Mouse (Mus musculus) erythroblast, embryonic 14.5 days (primary cell): Measurements from ENCODE around the gene Vmn2r61. TPM values are rescaled to one million over a fixed set of nuclear protein-coding genes. Genes with fewer than 3 reads are reported as not detected.

Experiments used
- H3K27me3 ChIP-seq: 2 replicates; pipeline ENCODE4 v1.6.1; 2012; ENCODE audit warnings: inconsistent platforms; ENCODE audit not compliant: control insufficient read depth
- H3K36me3 ChIP-seq: 2 replicates; pipeline ENCODE4 v1.6.1; 2012; ENCODE audit warnings: mild to moderate bottlenecking, inconsistent platforms; ENCODE audit not compliant: control insufficient read depth
- H3K4me1 ChIP-seq: 2 replicates; pipeline ENCODE4 v1.6.1; 2012; ENCODE audit warnings: inconsistent platforms; ENCODE audit not compliant: control insufficient read depth
- H3K4me3 ChIP-seq: replicated peaks from 2 replicates; pipeline ENCODE3; 2012; ENCODE audit warnings: moderate library complexity, mild to moderate bottlenecking, inconsistent platforms
- H3K9me3 ChIP-seq: 2 replicates; pipeline ENCODE4 v1.6.1; 2012; ENCODE audit warnings: low read length, inconsistent platforms, mixed read lengths; ENCODE audit not compliant: control insufficient read depth
- GATA1 ChIP-seq: IDR thresholded peaks from 2 replicates; pipeline ENCODE4 v1.6.1; 2012; ENCODE audit warnings: low read length, inconsistent platforms, mixed read lengths
- TAL1 ChIP-seq: IDR thresholded peaks from 3 replicates; pipeline ENCODE4 v1.6.1; 2012; ENCODE audit warnings: low read length, inconsistent platforms, mixed read lengths
- polyA plus RNA-seq: library from polyadenylated mRNA; stranded (reverse); fragments of >175 nt; gene quantifications from 2 replicates; pipeline ENCODE4 v1.2.3, GENCODE M21; 2012

Gene Vmn2r61
- polyA plus RNA-seq: not detected in 2 replicates

- H3K4me1 ChIP-seq: no peaks in the 10 kb centered on the region
- H3K36me3 ChIP-seq: no peaks in the 10 kb centered on the region
- H3K9me3 ChIP-seq: peaks cover 12% of the 10 kb centered on the region
- TF ChIP-seq GATA1: no peak
- TF ChIP-seq TAL1: no peak
- no peak within 1 kb of the TSS for H3K4me3 ChIP-seq
- H3K27me3 ChIP-seq: no peaks in the 10 kb centered on the region
These were observed at the start of gene Vmn2r61 for GRCm38 (mm10) chr7:42259753-42260152. Vmn2r61 (plus strand) TSS chr7:42260053.

Other genes with a start within 250 kb of the Vmn2r61 start
- under 0.01 and 0.01 TPM in 2 replicates for gene Vmn2r59, start 201.0 kb upstream of the Vmn2r61 start, polyA plus RNA-seq
- not detected in 2 replicates for gene Vmn2r60, start 152.3 kb upstream of the Vmn2r61 start, polyA plus RNA-seq
- not detected in 2 replicates for gene 4933421I07Rik, start 188.1 kb downstream of the Vmn2r61 start, polyA plus RNA-seq
- gene Zfp141, start 245.7 kb downstream of the Vmn2r61 start, polyA plus RNA-seq: 0.02 and 0.04 TPM in 2 replicates